Comparison of ENCODE assay signal across 9 mouse cellular contexts in the genomic region with DNA sequence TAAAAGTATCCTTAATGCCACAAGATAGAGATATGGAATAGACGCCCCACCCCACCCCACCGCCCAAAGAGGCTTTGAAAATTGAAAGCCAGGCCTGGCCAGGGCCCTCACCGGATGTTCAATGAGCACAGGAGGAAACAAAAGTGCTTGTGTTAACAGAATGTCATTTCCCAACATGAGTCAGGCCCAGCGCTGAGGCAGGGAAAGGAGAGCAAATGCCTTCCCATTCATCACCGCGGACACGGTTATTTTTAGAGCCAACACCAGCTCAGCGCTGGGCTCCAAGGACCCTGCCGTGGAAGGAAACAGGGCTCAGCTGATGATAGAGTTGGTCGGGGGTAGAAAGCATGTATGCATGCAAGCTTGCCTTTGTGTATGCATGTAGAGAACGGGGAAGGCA. TPM values are rescaled to one million over a fixed set of nuclear protein-coding genes. Genes with fewer than 3 reads are reported as not detected.
DNase-seq lines count a peak whose midpoint lies in the region; ATAC-seq lines count a peak whose summit lies in the region.
"Had no signal": no experiment of that assay in that cellular context is flagged by ENCODE, and none has a peak within 500 bp of the region (broad histone marks: within the 10 kb centered on the region; RNA-seq: fewer than 3 reads in every experiment).

No protein-coding gene starts in this region.

- WGBS in midbrain, embryonic 15.5 days, result 44% methylated on average over 11 of the region's 11 CpGs

- ATAC-seq in midbrain, embryonic 15.5 days (replicated peaks), result no peak

- H3K9me3 ChIP-seq in midbrain, embryonic 15.5 days, result no peaks in the 10 kb centered on the region
- H3K9me3 ChIP-seq: embryonic facial prominence, embryonic 15.5 days had no signal

- H3K27ac ChIP-seq in midbrain, embryonic 15.5 days, result no peak overlapping the region
- H3K27ac ChIP-seq: embryonic facial prominence, embryonic 15.5 days had no signal

- no peaks in the 10 kb centered on the region for H3K4me1 ChIP-seq in midbrain, embryonic 15.5 days

- intact Hi-C loops in left cerebral cortex, postnatal 36 days (cut with DNase I), result loop anchor here (5.0 kb wide), 1 partner anchor 150 kb away; the partner anchor contains the start of gene Lbh

- H3K4me2 ChIP-seq in midbrain, embryonic 15.5 days, result no peak overlapping the region
- H3K4me2 ChIP-seq: embryonic facial prominence, embryonic 15.5 days had no signal

- no peak overlapping the region for H3K9ac ChIP-seq in midbrain, embryonic 15.5 days
- H3K9ac ChIP-seq: embryonic facial prominence, embryonic 15.5 days had no signal

- H3K36me3 ChIP-seq in midbrain, embryonic 15.5 days (replicated peaks), result no peaks in the 10 kb centered on the region
- H3K36me3 ChIP-seq: embryonic facial prominence, embryonic 15.5 days had no signal

- no peak overlapping the region for H3K4me3 ChIP-seq in midbrain, embryonic 15.5 days
- H3K4me3 ChIP-seq: embryonic facial prominence, embryonic 15.5 days had no signal

- peak; percentile 23 for DNase-seq in layer of hippocampus, adult 11-12 months (ENCODE audit: low spot score)
- no peak for DNase-seq in layer of hippocampus, adult 8-10 months (ENCODE audit: low spot score in 2 of 2)
- DNase-seq in adrenal gland, adult 2 months, result peak; percentile 87
- DNase-seq in heart, adult 9 months (ENCODE audit: low spot score in 2 of 2), result peak; percentile 71 to 75
- peak; percentile 42 for DNase-seq in kidney, adult 11 months
- DNase-seq in lung, postnatal 10 days, result peak; percentile 74
- no peak for DNase-seq in left cerebral cortex, postnatal 36 days (ENCODE audit: low spot score in 2 of 2)

- no peaks in the 10 kb centered on the region for H3K27me3 ChIP-seq in midbrain, embryonic 15.5 days (replicated peaks)
- H3K27me3 ChIP-seq: embryonic facial prominence, embryonic 15.5 days had no signal

RNA-seq across cellular contexts. Expression of gene Lclat1, which starts 40.4 kb away (rescaled TPM):
- total RNA-seq in layer of hippocampus, adult 8-10 months (2022), result 10 to 100 TPM; 32.0 to 37.2 (median 36.6) TPM
- total RNA-seq in adrenal gland, adult 2 months (2021), result 10 to 100 TPM; 40.8 to 42.6 TPM
- polyA plus RNA-seq in adrenal gland, adult 2 months (2012; rRNA removed), result 2.0 and 4.6 TPM in 2 replicates
- polyA plus RNA-seq in midbrain, embryonic 15.5 days (2015; fragmentation: Nextera tagmentation; extraction: Ambion mirVana), result 11.1 and 11.5 TPM in 2 replicates
- total RNA-seq in left cerebral cortex, postnatal 36 days (2021), result 10 to 100 TPM; 36.9 to 42.0 TPM

Comparison
In these comparisons a context has a peak if more than half of its experiments do, and no peak if none do; other contexts are left out.
1. DNase-seq: peak in layer of hippocampus, adult 11-12 months (single experiment), adrenal gland, adult 2 months (single experiment), heart, adult 9 months (2 of 2), kidney, adult 11 months (single experiment) and lung, postnatal 10 days (single experiment); none in layer of hippocampus, adult 8-10 months (0 of 2) and left cerebral cortex, postnatal 36 days (0 of 2).